Mouse (Mus musculus) forebrain, postnatal 0 days (tissue): ENCODE data around the gene Cep135. TPM values are rescaled to one million over a fixed set of nuclear protein-coding genes. Genes with fewer than 3 reads are reported as not detected.

Experiments used
- ATAC-seq: fragments of 200-750 bp; cut with Nextera tagmentation; 2 replicates; pipeline ENCODE4 v1.8.0; 2017; ENCODE audit warnings: mild to moderate bottlenecking, moderate library complexity
- DNase-seq: peaks from one replicate; pipeline ENCODE4 v3.0.0-alpha.2; 2015
- H3K27ac ChIP-seq: fragments of 300-500 bp; sonication (generic); 2 replicates; pipeline ENCODE4 v1.5.1; 2014; ENCODE audit warnings: low read depth, mild to moderate bottlenecking, antibody characterized with exemption, low read length, moderate library complexity, mixed read lengths
- H3K27me3 ChIP-seq: fragments of 300-500 bp; sonication (generic); 2 replicates; pipeline ENCODE4 v1.6.1; 2014; ENCODE audit warnings: mild to moderate bottlenecking, low read length, mixed read lengths; ENCODE audit not compliant: insufficient read depth
- H3K36me3 ChIP-seq: fragments of 300-500 bp; sonication (generic); 2 replicates; pipeline ENCODE4 v1.6.1; 2014; ENCODE audit warnings: mild to moderate bottlenecking, moderate library complexity; ENCODE audit not compliant: insufficient read depth
- H3K4me1 ChIP-seq: fragments of 300-500 bp; sonication (generic); 2 replicates; pipeline ENCODE4 v1.6.1; 2014; ENCODE audit warnings: antibody characterized with exemption; ENCODE audit not compliant: insufficient read depth
- H3K4me2 ChIP-seq: fragments of 300-500 bp; sonication (generic); 2 replicates; pipeline ENCODE4 v1.6.1; 2014; ENCODE audit warnings: low read depth, mild to moderate bottlenecking, moderate library complexity
- H3K4me3 ChIP-seq: fragments of 300-500 bp; sonication (generic); 2 replicates; pipeline ENCODE4 v1.5.1; 2014; ENCODE audit warnings: low read depth, low read length, mixed read lengths
- H3K9ac ChIP-seq: fragments of 300-500 bp; sonication (generic); 2 replicates; pipeline ENCODE4 v1.6.1; 2014; ENCODE audit warnings: mild to moderate bottlenecking
- H3K9me3 ChIP-seq: fragments of 300-500 bp; sonication (generic); 2 replicates; pipeline ENCODE4 v1.6.1; 2016; ENCODE audit warnings: low read length
- CTCF ChIP-seq: sonication (generic); IDR thresholded peaks from 2 replicates; pipeline ENCODE4 v1.5.1; 2016; ENCODE audit warnings: antibody characterized with exemption, control low read depth, low read depth
- WGBS: fragments of 180-500 bp; shearing (Covaris S2); extraction: QIAGEN DNeasy Blood & Tissue Kit; methylation state at CpG from one replicate; pipeline ENCODE4 v1.1.7; 2014; 5-methylcytosine and 5-hydroxymethylcytosine counted together
- polyA plus RNA-seq: library from polyadenylated mRNA; unstranded; fragments of >200 nt; fragmentation: Nextera tagmentation; extraction: Ambion mirVana; gene quantifications from 2 replicates; pipeline ENCODE4 v1.2.1, GENCODE M21; 2015
- total RNA-seq: library from RNA; depleted of rRNA; stranded (reverse); fragments of >200 nt; gene quantifications from 2 replicates; pipeline ENCODE4 v1.2.3, GENCODE M21; 2014

The Cep135 gene
- total and polyA plus RNA-seq, 2 experiments from 2014 or later, result 2.8 to 8.3 TPM

- Histone ChIP-seq H3K27me3 (no peaks in the 10 kb centered on the region), H3K4me3 (no peak overlapping the region), H3K4me1 (peaks cover 10% of the 10 kb centered on the region; the same call in 1 of the 2 replicates), H3K36me3 (no peaks in the 10 kb centered on the region), H3K9me3 (no peaks in the 10 kb centered on the region), H3K9ac (no peak overlapping the region), H3K27ac (no peak overlapping the region), H3K4me2 (no peak overlapping the region)
- 66% methylated on average over 4 of the region's 4 CpGs for WGBS
- TF ChIP-seq CTCF, result no peak
- ATAC-seq, result no peak
- DNase-seq, result no peak
Observed at GRCm38 (mm10) chr5:76681895-76682656, 93.6 kb downstream of the Cep135 start.

- DNase-seq (no peak), ATAC-seq (peak; percentile 30; the same call in 1 of the 2 replicates)
- no peaks in the 10 kb centered on the region for H3K36me3 ChIP-seq
- 47% methylated on average over 5 of the region's 5 CpGs for WGBS
- no peak overlapping the region for H3K4me3 ChIP-seq
- H3K9ac ChIP-seq, result no peak overlapping the region
- H3K4me1 ChIP-seq, result peaks cover 10% of the 10 kb centered on the region; the same call in 1 of the 2 replicates
- H3K4me2 ChIP-seq, result no peak overlapping the region
- no peaks in the 10 kb centered on the region for H3K27me3 ChIP-seq
- no peaks in the 10 kb centered on the region for H3K9me3 ChIP-seq
- TF ChIP-seq CTCF, result no peak
- peak overlapping the region; percentile 45; the same call in 1 of the 2 replicates for H3K27ac ChIP-seq
Observed at GRCm38 (mm10) chr5:76683455-76683854, 95.0 kb downstream of the Cep135 start.

DNA sequence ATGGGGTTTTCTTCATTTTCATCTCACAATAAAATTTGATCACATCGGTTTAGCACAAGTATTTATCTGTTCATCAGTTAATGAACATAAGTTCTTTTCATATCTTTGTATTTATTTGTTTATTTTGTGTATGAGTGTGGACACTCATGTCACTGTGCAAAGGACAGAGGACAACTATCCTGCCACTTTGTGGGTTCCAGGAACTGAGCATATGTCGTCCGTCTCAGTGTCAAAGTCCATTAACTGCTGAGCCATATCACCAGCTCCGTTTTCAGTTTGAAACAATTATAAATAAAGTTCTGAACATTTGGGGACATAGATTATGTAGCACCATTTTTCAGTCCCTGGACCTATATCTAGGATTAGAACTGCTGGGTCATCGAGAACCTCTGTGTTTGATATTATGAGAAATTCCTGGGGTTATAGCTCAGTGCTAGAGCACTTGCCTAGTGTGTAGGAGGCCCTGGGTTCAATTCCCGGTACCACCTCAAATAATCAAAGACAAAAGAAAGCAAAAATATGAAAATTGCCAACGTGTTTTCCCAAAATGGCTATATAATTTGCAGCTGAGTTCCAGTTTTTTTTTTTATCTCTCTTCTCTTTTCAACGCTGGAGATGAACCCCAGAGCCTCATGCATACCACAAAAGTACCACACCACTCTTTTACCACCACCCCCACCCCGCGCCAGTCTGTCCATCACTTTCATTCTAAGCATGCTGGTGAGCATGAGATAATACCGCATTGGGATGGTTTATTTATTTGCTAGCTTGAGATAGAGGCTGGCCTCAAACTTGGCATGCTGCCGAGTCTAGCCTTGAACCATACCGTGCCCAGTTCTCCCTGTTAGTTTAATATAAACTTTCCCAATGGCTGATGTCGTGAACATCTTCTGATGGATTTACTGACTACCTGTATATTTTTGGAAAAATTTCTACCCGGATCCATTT, 96.4 kb downstream of the Cep135 start:
- no peaks in the 10 kb centered on the region for H3K9me3 ChIP-seq
- ATAC-seq, result no peak
- no peak for TF ChIP-seq CTCF
- H3K9ac ChIP-seq, result no peak overlapping the region
- no peak overlapping the region for H3K27ac ChIP-seq
- no peak overlapping the region for H3K4me3 ChIP-seq
- peaks cover 10% of the 10 kb centered on the region; the same call in 1 of the 2 replicates for H3K4me1 ChIP-seq
- no peaks in the 10 kb centered on the region for H3K36me3 ChIP-seq
- no peak overlapping the region for H3K4me2 ChIP-seq
- no peaks in the 10 kb centered on the region for H3K27me3 ChIP-seq
- WGBS, result 91% methylated on average over 15 of the region's 15 CpGs
- no peak for DNase-seq

DNA sequence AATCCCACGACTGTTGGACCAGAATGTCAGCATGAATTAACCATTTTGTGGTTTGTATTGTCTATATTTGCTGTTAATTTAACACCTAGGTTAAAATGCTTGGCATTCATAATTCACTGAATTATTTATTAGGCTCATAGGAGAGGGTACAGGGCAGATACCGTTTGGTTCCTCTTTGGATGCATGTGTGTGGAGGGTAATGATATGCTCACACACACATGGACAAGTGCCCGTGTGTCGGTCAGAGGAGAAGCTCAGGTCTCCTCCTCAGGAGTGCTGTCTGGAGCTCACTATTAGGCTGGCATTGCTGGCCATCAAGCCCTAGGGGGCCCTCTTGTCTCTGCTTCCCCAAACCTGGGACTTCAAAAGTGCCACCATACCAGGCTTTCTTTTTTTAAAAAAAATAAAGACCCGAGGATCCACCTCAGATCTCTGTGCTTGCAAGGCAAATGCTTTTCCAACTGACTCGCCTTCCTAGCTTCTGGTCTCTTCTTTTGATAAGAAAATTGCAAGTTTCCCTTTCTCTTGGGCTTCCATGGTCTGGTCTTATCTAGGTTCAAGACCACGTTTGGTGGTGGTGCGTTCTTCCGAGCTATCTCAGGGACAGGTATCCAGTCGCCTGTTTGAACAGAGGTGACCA, 99.6 kb downstream of the Cep135 start:
- 89% methylated on average over 10 of the region's 10 CpGs for WGBS
- ATAC-seq, result no peak
- Histone ChIP-seq H3K4me1 (peaks cover 4% of the 10 kb centered on the region; the same call in 1 of the 2 replicates), H3K27ac (no peak overlapping the region), H3K4me3 (no peak overlapping the region), H3K9me3 (no peaks in the 10 kb centered on the region), H3K9ac (no peak overlapping the region), H3K4me2 (no peak overlapping the region), H3K36me3 (no peaks in the 10 kb centered on the region), H3K27me3 (no peaks in the 10 kb centered on the region)
- no peak for TF ChIP-seq CTCF
- no peak for DNase-seq

GRCm38 (mm10) chr5:76688643-76689042, 100.1 kb downstream of the Cep135 start:
- Histone ChIP-seq H3K27me3 (no peaks in the 10 kb centered on the region), H3K9me3 (no peaks in the 10 kb centered on the region), H3K4me1 (no peaks in the 10 kb centered on the region), H3K4me3 (no peak overlapping the region), H3K36me3 (no peaks in the 10 kb centered on the region), H3K27ac (no peak overlapping the region), H3K4me2 (no peak overlapping the region), H3K9ac (no peak overlapping the region)
- ATAC-seq (no peak), DNase-seq (no peak)
- TF ChIP-seq CTCF, result no peak
- 66% methylated on average over 6 of the region's 6 CpGs for WGBS

GRCm38 (mm10) chr5:76690177-76690593, 101.7 kb downstream of the Cep135 start:
- TF ChIP-seq CTCF, result no peak
- Histone ChIP-seq H3K4me3 (no peak overlapping the region), H3K36me3 (no peaks in the 10 kb centered on the region), H3K4me1 (no peaks in the 10 kb centered on the region), H3K27me3 (no peaks in the 10 kb centered on the region), H3K27ac (no peak overlapping the region), H3K9me3 (no peaks in the 10 kb centered on the region), H3K9ac (no peak overlapping the region), H3K4me2 (no peak overlapping the region)
- WGBS, result 66% methylated on average over 5 of the region's 5 CpGs
- ATAC-seq (no peak), DNase-seq (no peak)
